Mouse (Mus musculus) embryo, embryonic 9.5 days (tissue): ENCODE measurements around the gene Slc7a8.

Source experiments
- DNase-seq: peaks from one replicate; pipeline ENCODE4 v3.0.0-alpha.2; 2017; ENCODE audit errors: extremely low spot score

Gene Slc7a8

DNA sequence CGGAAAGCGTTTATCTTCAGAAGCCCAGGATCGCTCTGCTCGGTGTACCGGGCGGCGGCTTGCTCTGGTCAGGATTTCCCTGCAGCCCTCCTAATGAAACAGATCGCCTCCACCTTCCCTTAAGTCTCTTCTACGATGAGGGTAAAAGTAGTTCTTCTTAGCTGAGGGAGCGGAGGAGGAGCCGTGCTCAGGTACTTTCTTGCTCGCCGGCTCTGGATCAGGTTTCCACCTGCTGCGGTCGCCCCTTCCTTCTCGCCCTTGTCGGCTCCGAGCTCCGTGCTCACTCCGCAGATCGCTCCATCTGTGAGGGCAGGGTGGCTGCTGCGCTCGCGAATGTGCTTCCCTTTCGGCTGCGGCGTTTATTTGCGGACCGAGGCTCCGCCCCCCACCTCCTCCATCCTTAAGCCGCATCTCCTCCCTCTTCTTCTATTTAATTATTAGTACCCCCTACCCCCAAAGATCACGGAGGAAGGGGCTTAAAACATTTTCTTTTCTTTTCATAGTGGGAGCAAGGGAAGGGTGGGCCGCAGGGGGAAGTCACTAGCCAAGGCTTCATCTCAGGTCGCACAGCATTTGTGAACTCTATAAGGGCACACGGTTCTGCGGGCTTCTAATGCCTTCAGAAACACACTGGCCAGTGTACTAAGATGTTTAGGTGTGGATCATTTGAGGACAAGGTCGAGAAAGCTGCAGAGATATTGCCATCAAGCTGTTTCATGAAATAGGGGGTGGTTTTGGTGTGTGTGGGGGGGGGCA lies at the start of gene Slc7a8:
Slc7a8 (minus strand) TSS at position 337 of the 756 bp plus-strand sequence.
- DNase-seq = peak; percentile 63

DNA sequence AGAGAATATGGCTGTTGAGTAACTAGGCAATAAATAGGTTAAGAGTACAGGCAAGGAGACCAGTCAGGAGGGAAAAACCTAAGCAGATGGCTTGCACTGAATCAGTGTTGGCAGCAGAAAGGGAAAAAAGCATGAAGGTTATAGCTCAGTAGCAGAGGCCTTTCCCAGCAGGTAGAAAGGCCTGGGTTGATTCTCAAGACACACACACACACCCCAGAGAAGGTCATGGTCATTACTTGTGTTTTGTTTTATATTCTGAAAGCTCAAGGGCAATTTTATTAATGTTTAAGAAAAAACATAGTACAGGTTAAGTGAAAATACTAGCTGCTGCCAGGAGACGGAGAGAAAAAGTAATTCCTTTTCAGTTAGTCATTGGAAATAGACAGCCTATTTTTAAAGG lies 42.0 kb upstream of the Slc7a8 start:
- no peak for DNase-seq

DNA sequence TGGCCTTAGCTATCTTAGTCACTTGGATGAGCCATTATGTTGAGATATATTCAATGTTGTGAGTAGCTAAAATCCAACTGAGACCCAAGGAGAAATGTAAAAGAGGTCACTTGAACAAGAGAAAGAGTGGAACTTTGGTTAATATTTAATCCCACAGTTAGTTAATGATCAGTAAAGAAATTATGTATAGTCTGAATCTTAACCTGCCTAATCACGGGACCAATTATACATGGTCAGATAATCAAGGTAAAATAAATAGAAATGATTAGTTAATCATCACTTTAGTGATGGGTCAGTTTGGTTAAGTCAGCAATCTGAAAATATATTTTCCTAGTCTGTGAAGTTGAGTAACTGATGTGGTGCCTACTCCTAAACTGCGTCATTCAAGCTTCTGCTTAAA lies 40.6 kb upstream of the Slc7a8 start:
- no peak for DNase-seq

DNA sequence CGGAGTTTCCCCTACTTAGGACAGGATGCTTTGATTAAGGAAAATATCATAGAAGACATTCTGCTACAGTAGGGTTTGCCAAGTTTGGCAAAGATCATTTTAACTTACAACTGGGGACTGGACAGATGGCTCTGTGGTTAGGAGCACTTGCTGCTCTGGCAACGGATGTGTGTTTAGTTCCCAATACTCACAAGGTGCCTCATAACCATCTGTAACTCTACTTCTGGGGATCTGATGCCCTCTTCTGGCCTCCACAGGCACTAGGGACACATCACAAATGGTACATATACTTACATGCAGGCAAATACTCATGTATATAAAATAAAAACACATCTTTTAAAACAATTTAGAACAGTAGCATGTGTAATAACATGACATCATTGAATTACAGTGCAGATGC lies 36.0 kb upstream of the Slc7a8 start:
- peak; percentile 32 for DNase-seq

DNA sequence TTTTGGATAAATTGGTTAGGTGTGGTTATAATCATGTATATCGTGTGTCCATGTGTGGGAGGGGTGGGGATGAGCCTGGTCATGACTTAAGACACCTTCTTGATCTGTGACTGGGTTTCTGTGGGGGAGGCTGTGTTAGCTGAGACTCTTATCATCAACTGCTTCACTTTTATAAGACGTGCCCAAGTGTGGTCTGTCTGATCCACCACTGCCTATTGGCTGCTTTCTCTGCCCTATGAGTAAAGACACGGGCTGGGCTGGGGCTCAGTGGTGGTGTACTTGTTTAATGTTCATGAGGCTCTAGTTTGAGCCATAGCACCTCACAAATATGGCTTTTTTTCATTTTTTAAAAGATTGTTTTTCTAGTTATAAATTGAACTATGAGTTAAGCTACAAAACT lies 34.0 kb upstream of the Slc7a8 start:
- DNase-seq = no peak

DNA sequence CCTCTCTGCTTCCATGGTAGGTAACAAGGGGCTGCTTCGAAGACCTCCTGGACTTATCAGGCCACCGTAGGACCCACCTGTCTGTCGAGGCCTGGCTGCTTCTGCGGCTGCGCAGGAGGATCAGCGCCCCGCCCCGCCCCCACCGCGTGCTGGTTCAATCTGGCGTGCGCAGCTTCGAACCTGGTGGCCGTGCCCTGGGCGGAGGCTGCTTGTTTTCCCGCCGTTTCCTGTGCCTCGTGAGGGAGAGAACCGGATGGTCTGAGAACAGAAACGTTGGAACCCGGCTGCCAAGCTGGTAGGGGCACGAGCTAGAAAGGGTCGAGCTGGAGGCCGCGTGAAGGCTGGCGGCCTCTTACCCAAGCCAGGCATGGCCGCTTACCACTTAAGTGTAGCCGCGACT lies 32.2 kb upstream of the Slc7a8 start, which contains the start of gene Rnf212b:
Rnf212b (plus strand) TSS at position 151 of the 400 bp plus-strand sequence.
- DNase-seq = no peak

DNA sequence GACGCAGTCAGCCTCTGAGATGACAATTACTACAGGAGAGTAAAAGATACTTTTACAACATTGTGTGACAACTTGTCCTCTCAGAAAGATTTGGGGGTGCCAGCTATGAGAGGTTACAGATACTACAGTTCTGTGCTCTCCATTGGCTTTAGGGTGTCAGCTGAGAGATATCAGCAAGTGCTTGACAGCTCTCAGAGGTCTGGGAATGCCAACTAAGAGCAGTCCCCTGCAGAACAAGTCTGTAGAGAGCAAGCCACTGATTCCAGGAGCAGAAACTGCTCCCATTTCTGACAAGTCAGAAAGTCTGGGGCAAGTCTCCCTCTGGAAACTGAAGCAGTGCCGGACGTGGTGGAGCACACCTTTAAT lies 27.9 kb upstream of the Slc7a8 start:
- DNase-seq = no peak

- no peak for DNase-seq
These were observed 27.2 kb upstream of the Slc7a8 start for GRCm38 (mm10) chr14:54808718-54809667.

GRCm38 (mm10) chr14:54806124-54806523 lies 24.4 kb upstream of the Slc7a8 start:
- no peak for DNase-seq

- no peak for DNase-seq
These were observed 20.7 kb upstream of the Slc7a8 start for GRCm38 (mm10) chr14:54802428-54802827.

- DNase-seq = no peak
These were observed 17.9 kb upstream of the Slc7a8 start for GRCm38 (mm10) chr14:54799686-54800085.

DNA sequence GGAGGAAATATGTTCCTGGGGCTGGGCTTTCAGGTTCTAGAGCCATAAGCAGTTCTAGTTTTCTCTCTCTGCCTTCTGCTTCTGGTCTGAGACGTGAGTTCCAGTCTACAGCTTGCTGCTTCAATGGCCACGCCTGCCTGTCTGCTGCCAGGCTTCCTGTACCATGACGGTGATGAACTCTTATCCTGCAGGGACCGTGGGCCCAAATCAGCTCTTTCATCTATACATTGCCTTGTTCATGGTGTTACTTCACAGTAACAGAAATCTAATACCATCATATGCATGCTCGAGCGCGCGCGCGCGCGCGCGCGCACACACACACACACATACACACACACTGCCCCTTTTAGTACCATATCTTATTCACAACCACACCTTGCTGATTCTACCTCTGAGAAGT lies 15.0 kb upstream of the Slc7a8 start:
- DNase-seq = no peak

GRCm38 (mm10) chr14:54795901-54796300 lies 14.2 kb upstream of the Slc7a8 start:
- DNase-seq = no peak

DNA sequence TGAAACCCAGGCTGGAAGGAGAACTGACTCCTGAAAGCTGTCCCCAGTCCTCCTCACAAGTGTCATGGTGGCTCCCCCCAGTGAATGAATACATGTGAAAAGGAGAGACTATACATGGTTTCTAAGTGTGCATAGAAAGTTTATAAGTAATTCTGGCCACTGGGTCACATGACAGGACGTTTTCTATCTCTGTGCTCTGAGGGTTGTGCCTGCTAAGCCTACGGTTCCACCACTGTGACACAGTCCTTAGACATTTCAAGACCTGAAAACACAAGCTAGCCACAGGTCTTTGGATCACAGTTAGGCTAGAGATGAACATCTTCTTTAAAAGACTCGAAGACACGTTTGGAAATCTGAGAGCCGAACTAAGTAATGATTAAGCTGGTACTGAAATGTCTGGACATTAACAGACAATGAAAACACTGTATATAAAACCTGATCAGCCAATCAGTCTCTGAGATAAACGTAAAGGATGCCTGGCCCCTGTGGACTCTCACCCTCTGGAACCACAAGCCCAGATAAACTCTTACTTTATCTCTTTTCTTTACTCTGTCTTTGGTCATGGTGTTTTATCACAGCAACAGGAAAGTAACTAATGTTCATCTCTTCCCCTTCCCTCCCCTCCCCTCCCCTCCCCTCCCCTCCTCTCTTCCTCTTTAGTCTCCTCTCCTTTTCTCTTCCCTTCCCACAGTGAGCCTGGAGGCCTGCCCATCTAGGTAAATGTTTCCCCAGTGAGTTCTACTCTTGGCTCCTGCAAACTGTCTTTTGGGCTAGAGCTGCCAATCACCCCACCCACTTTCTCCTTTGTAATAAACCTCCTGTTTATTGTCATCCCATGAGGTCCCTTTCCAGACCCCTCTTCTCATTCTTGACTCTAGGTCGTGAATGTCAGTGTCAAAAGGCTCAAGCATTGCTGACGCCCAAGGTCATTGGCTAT lies 12.4 kb upstream of the Slc7a8 start:
- no peak for DNase-seq

DNA sequence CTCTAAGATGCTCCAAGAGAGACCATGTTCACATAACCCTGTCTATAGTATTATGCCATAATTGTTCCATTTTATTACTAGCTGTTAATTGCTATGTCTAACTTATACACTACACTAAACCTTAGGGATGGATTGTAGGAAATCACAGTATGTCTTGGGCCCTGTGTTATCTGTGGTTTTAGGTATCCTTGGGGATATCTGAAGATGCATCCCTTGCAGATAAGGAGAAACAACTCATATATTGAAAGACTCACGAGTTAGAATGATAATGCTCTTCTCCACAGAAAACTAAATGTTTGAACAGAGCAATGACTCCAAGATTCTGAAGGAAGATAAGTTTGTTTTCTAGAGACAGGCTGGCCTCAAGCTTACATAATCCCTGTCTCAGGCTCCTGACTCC lies 11.6 kb upstream of the Slc7a8 start:
- no peak for DNase-seq

DNA sequence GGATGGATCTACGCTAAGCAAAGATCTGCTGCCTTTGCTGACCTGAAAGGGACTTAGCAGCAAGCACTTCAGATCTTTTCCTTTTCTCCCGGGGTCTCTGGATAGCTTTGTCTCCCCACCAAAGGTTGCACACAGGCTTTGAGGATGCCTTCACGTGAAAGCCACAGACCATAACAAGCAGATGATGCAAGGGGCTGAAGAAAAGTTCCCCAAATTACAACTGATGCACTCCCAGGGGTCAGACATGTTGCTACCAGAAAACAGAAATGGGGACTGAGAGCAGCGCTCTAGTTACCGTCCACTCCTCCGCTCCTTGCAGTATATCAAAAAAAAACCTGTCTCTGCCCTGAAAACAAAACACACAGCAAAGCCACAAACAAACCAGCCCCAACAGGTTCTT lies 10.4 kb upstream of the Slc7a8 start:
- no peak for DNase-seq

DNA sequence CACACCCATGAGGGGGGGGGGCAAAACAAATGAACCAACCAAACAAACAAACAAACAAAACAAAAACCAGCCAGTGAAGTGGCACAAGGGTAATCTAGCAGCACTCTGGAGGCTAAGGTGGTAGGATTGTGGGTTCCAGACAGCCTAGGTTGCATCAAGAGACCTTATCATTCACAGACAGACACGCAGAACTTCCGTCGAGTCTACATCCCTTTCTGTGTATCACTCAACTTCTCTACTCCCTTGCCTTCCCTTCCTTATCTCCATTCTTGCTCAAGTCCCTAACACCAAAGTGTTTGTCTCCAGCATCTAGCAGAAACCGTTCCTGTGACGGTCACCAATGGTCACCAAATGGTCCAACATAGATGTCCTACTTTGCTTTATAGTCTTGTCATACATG lies 6.5 kb upstream of the Slc7a8 start:
- no peak for DNase-seq

DNA sequence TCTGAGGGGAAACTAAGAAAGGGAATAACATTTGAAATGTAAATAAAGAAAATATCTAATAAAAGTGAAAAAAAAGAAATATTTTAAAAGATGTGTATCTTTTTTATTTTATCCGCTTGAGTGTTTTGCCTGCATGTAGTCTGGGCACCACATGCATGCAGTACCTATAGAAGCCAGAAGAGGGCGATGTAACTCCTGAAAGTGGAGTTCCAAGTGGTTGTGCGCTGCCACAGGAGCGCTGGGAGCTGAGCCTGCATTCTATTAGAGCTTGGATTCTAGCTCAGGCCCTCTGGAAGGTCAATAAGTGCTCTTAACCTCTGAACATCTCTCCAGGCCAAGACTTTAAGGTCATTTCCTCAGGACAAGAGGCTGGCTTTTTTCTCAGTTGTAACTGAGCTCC lies 5.5 kb upstream of the Slc7a8 start:
- DNase-seq = no peak

DNA sequence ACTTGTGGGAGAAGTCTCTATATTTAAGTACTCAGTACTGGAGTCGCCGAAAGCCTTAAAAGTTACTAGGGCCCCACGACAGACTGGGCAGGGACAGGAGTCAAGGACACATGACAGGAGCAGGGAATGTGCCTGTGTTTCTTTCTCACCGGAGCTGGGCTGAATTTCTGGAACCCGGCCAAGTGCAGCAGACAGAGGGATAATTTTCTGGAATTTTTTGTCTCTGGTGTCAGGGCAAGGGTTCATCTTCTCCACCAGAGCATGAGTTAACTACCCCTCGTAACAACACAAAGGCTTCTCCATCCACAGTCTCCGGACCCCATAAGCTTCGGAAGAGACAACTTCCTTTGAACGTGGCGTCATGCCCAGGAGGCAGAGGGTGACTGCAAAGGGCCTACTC lies 4.7 kb upstream of the Slc7a8 start:
- no peak for DNase-seq

DNA sequence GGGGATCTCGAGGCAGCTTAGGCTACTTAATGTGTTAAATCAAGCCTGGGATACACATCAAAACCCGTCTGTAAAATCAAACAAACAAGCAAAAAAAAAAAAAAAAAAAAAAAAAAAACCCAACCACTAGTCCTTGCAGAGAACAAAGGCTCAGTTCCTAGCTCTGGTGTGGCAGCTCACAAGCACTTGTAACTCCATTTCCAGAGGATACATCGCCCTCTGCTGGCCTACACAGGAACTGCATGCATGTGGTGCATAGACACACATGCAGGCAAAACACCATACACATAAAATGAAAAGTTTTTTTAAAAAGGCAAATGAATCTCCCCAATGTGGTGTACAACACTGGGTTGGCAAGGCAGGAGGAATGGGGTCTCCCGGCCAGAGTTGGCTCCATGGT lies 4.2 kb upstream of the Slc7a8 start:
- peak; percentile 48 for DNase-seq

GRCm38 (mm10) chr14:54782971-54783370 lies 1.2 kb upstream of the Slc7a8 start:
- no peak for DNase-seq
